Mouse (Mus musculus): Measurements from ENCODE around the gene Olfr1443. TPM values are rescaled to one million over a fixed set of nuclear protein-coding genes. Genes with fewer than 3 reads are reported as not detected.

Gene Olfr1443
- polyA plus RNA-seq (2012) = not detected in 2 replicates

- no peak for TF ChIP-seq GATA1 (IDR thresholded peaks at IDR 0.05; ENCODE audit: low read length)
These were observed at the start of gene Olfr1443 for GRCm38 (mm10) chr19:12677812-12678211. TSS of gene Olfr1443 (plus strand) at chr19:12678112.

GRCm38 (mm10) chr19:12633176-12633575 is 44.7 kb upstream of the Olfr1443 start, which contains the start of gene Glyat:
TSS of gene Glyat (plus strand) at chr19:12633308.
- no peak for TF ChIP-seq GATA1 (IDR thresholded peaks at IDR 0.05; ENCODE audit: low read length)

- TF ChIP-seq GATA1 (IDR thresholded peaks at IDR 0.05; ENCODE audit: low read length) = no peak
These were observed 43.7 kb upstream of the Olfr1443 start for GRCm38 (mm10) chr19:12634259-12634658.

GRCm38 (mm10) chr19:12634963-12635362 is 42.9 kb upstream of the Olfr1443 start:
- TF ChIP-seq GATA1 (IDR thresholded peaks at IDR 0.05; ENCODE audit: low read length) = no peak

- TF ChIP-seq GATA1 (IDR thresholded peaks at IDR 0.05; ENCODE audit: low read length) = no peak
These were observed 41.0 kb upstream of the Olfr1443 start for GRCm38 (mm10) chr19:12636863-12637262.

- TF ChIP-seq GATA1 (IDR thresholded peaks at IDR 0.05; ENCODE audit: low read length) = no peak
These were observed 39.9 kb upstream of the Olfr1443 start for GRCm38 (mm10) chr19:12638049-12638448.

- TF ChIP-seq GATA1 (IDR thresholded peaks at IDR 0.05; ENCODE audit: low read length) = no peak
These were observed 28.4 kb upstream of the Olfr1443 start for GRCm38 (mm10) chr19:12649511-12649910.

GRCm38 (mm10) chr19:12666156-12666555 is 11.8 kb upstream of the Olfr1443 start:
- TF ChIP-seq GATA1 (IDR thresholded peaks at IDR 0.05; ENCODE audit: low read length) = no peak

- TF ChIP-seq GATA1 (IDR thresholded peaks at IDR 0.05; ENCODE audit: low read length) = no peak
These were observed 7.8 kb upstream of the Olfr1443 start, which contains the start of gene Olfr1442 for GRCm38 (mm10) chr19:12670139-12670538. TSS of gene Olfr1442 (plus strand) at chr19:12670439.

GRCm38 (mm10) chr19:12671051-12671450 is 6.9 kb upstream of the Olfr1443 start:
- no peak for TF ChIP-seq GATA1 (IDR thresholded peaks at IDR 0.05; ENCODE audit: low read length)

GRCm38 (mm10) chr19:12684638-12685037 is 6.7 kb downstream of the Olfr1443 start:
- no peak for TF ChIP-seq GATA1 (IDR thresholded peaks at IDR 0.05; ENCODE audit: low read length)

GRCm38 (mm10) chr19:12685231-12685630 is 7.3 kb downstream of the Olfr1443 start:
- TF ChIP-seq GATA1 (IDR thresholded peaks at IDR 0.05; ENCODE audit: low read length) = no peak

- TF ChIP-seq GATA1 (IDR thresholded peaks at IDR 0.05; ENCODE audit: low read length) = no peak
These were observed 17.7 kb downstream of the Olfr1443 start, which contains the start of gene Keg1 for GRCm38 (mm10) chr19:12695590-12695989. TSS of gene Keg1 (plus strand) at chr19:12695786.

- no peak for TF ChIP-seq GATA1 (IDR thresholded peaks at IDR 0.05; ENCODE audit: low read length)
These were observed 18.3 kb downstream of the Olfr1443 start for GRCm38 (mm10) chr19:12696221-12696620.

GRCm38 (mm10) chr19:12708458-12708857 is 30.5 kb downstream of the Olfr1443 start:
- no peak for TF ChIP-seq GATA1 (IDR thresholded peaks at IDR 0.05; ENCODE audit: low read length)

- TF ChIP-seq GATA1 (IDR thresholded peaks at IDR 0.05; ENCODE audit: low read length) = no peak
These were observed 31.1 kb downstream of the Olfr1443 start for GRCm38 (mm10) chr19:12708986-12709385.

- TF ChIP-seq GATA1 (IDR thresholded peaks at IDR 0.05; ENCODE audit: low read length) = no peak
These were observed 41.3 kb downstream of the Olfr1443 start for GRCm38 (mm10) chr19:12719189-12719588.

GRCm38 (mm10) chr19:12720463-12720862 is 42.6 kb downstream of the Olfr1443 start:
- TF ChIP-seq GATA1 (IDR thresholded peaks at IDR 0.05; ENCODE audit: low read length) = no peak

Data from G1E-ER4 (cell line).